In genomic region chr17:44557199-44558111, GRCm38 (mm10) we compare ENCODE assay signal across 22 mouse cellular contexts.
DNase-seq lines count a peak whose midpoint lies in the region; ATAC-seq and TF ChIP-seq lines count a peak whose summit lies in the region.
"Had no signal": no experiment of that assay in that cellular context is flagged by ENCODE, and none has a peak within 500 bp of the region (broad histone marks: within the 10 kb centered on the region; RNA-seq: fewer than 3 reads in every experiment).

No protein-coding gene starts in this region.

- no peaks in the 10 kb centered on the region; the same call in 1 of the 2 replicates for H3K9me3 ChIP-seq in kidney, embryonic 14.5 days (ENCODE audit: control insufficient read depth, low read length)
- no peaks in the 10 kb centered on the region for H3K9me3 ChIP-seq in midbrain, embryonic 13.5 days
- no peaks in the 10 kb centered on the region for H3K9me3 ChIP-seq in forebrain, embryonic 12.5 days
- H3K9me3 ChIP-seq: embryonic facial prominence, embryonic 12.5 days; forebrain, embryonic 15.5 days; hindbrain, embryonic 13.5 days; limb, embryonic 15.5 days; liver, embryonic 15.5 days; megakaryocyte, embryonic 14.5 days; neural tube, embryonic 12.5 days had no signal

- DNase-seq in kidney, adult 2 months: peak; percentile 10
- DNase-seq in CD4-positive, CD25-positive, alpha-beta regulatory T cell, adult 2 months (ENCODE audit: low read depth, low spot score): peak; percentile 25
- DNase-seq: adrenal gland, adult 2 months; cerebellum, adult 9-10 months; gastrocnemius, postnatal 36 days; layer of hippocampus, postnatal 36 days had no signal

- WGBS in kidney, adult 2 months: 80% methylated on average over 16 of the region's 16 CpGs
- WGBS in kidney, embryonic 14.5 days: 73% methylated on average over 16 of the region's 16 CpGs
- WGBS in midbrain, embryonic 13.5 days: 90% methylated on average over 16 of the region's 16 CpGs
- 92% methylated on average over 16 of the region's 16 CpGs for WGBS in forebrain, embryonic 12.5 days

- H3K4me2 ChIP-seq in kidney, embryonic 14.5 days (replicated peaks; ENCODE audit: low read depth, low read length): no peak overlapping the region
- H3K4me2 ChIP-seq in midbrain, embryonic 13.5 days (replicated peaks): no peak overlapping the region
- H3K4me2 ChIP-seq in forebrain, embryonic 12.5 days: no peak overlapping the region
- H3K4me2 ChIP-seq: embryonic facial prominence, embryonic 12.5 days; forebrain, embryonic 15.5 days; hindbrain, embryonic 13.5 days; limb, embryonic 15.5 days; liver, embryonic 15.5 days; neural tube, embryonic 12.5 days had no signal

- no peaks in the 10 kb centered on the region for H3K36me3 ChIP-seq in kidney, adult 2 months (ENCODE audit: control insufficient read depth, insufficient read depth, low read length)
- no peaks in the 10 kb centered on the region for H3K36me3 ChIP-seq in kidney, embryonic 14.5 days (ENCODE audit: control insufficient read depth, insufficient read depth, low read length)
- no peaks in the 10 kb centered on the region for H3K36me3 ChIP-seq in midbrain, embryonic 13.5 days
- H3K36me3 ChIP-seq in forebrain, embryonic 12.5 days (replicated peaks): no peaks in the 10 kb centered on the region
- H3K36me3 ChIP-seq: embryonic facial prominence, embryonic 12.5 days; forebrain, embryonic 15.5 days; hindbrain, embryonic 13.5 days; limb, embryonic 15.5 days; liver, embryonic 15.5 days; neural tube, embryonic 12.5 days had no signal

- no peak for ATAC-seq in kidney, embryonic 14.5 days (ENCODE audit: low FRiP score, low TSS enrichment)
- ATAC-seq in inflammation-experienced regulatory T-cells, adult 6 months: peak; percentile 54
- peak; percentile 35; the same call in 1 of the 2 replicates for ATAC-seq in megakaryocyte, adult 5-6 weeks (ENCODE audit: poor library complexity, severe bottlenecking)
- no peak for ATAC-seq in midbrain, embryonic 13.5 days
- ATAC-seq in forebrain, embryonic 12.5 days (ENCODE audit: low FRiP score): no peak
- ATAC-seq: forebrain, embryonic 15.5 days; intestine, embryonic 16.5 days had no signal

- no peaks in the 10 kb centered on the region for H3K4me1 ChIP-seq in kidney, adult 2 months (ENCODE audit: control insufficient read depth, insufficient read depth, low read length)
- no peaks in the 10 kb centered on the region for H3K4me1 ChIP-seq in kidney, embryonic 14.5 days (ENCODE audit: control insufficient read depth, insufficient read depth, low read length)
- H3K4me1 ChIP-seq in midbrain, embryonic 13.5 days (replicated peaks): no peaks in the 10 kb centered on the region
- no peaks in the 10 kb centered on the region for H3K4me1 ChIP-seq in forebrain, embryonic 12.5 days
- H3K4me1 ChIP-seq: forebrain, embryonic 15.5 days; hindbrain, embryonic 13.5 days; liver, embryonic 15.5 days; megakaryocyte, embryonic 14.5 days; neural tube, embryonic 12.5 days had no signal

- no peak for TF ChIP-seq CTCF in kidney, adult 2 months (conservative IDR thresholded peaks at IDR 0.05; ENCODE audit: insufficient read depth, insufficient read length, low read depth, low read length)

- H3K27ac ChIP-seq in kidney, adult 2 months (ENCODE audit: insufficient read depth, low read depth, low read length): no peak overlapping the region
- no peak overlapping the region for H3K27ac ChIP-seq in kidney, embryonic 14.5 days (ENCODE audit: low read depth, low read length)
- no peak overlapping the region for H3K27ac ChIP-seq in midbrain, embryonic 13.5 days
- no peak overlapping the region for H3K27ac ChIP-seq in forebrain, embryonic 12.5 days
- H3K27ac ChIP-seq: embryonic facial prominence, embryonic 12.5 days; forebrain, embryonic 15.5 days; hindbrain, embryonic 13.5 days; kidney, postnatal 0 days; limb, embryonic 15.5 days; liver, embryonic 15.5 days; neural tube, embryonic 12.5 days; stomach, postnatal 0 days had no signal

- H3K4me3 ChIP-seq in kidney, adult 2 months (ENCODE audit: insufficient read depth, low read depth, low read length): no peak overlapping the region
- no peak overlapping the region for H3K4me3 ChIP-seq in kidney, embryonic 14.5 days (ENCODE audit: low read length)
- H3K4me3 ChIP-seq in midbrain, embryonic 13.5 days (replicated peaks): no peak overlapping the region
- no peak overlapping the region for H3K4me3 ChIP-seq in forebrain, embryonic 12.5 days (replicated peaks)
- H3K4me3 ChIP-seq: embryonic facial prominence, embryonic 12.5 days; erythroblast, embryonic 14.5 days; forebrain, embryonic 15.5 days; hindbrain, embryonic 13.5 days; limb, embryonic 15.5 days; liver, embryonic 15.5 days; megakaryocyte, embryonic 14.5 days; neural tube, embryonic 12.5 days had no signal

- no peak for TF ChIP-seq POLR2A in kidney, adult 2 months (IDR thresholded peaks at IDR 0.05; ENCODE audit: low read depth, low read length)

- no peak overlapping the region for H3K9ac ChIP-seq in kidney, embryonic 14.5 days (ENCODE audit: low read depth, low read length)
- H3K9ac ChIP-seq in midbrain, embryonic 13.5 days (replicated peaks): no peak overlapping the region
- H3K9ac ChIP-seq in forebrain, embryonic 12.5 days: no peak overlapping the region
- H3K9ac ChIP-seq: embryonic facial prominence, embryonic 12.5 days; forebrain, embryonic 15.5 days; hindbrain, embryonic 13.5 days; limb, embryonic 15.5 days; liver, embryonic 15.5 days; neural tube, embryonic 12.5 days had no signal

- no peaks in the 10 kb centered on the region for H3K27me3 ChIP-seq in kidney, adult 2 months (replicated peaks; ENCODE audit: control insufficient read depth, insufficient read depth, low read length)
- H3K27me3 ChIP-seq in kidney, embryonic 14.5 days (ENCODE audit: control insufficient read depth, insufficient read depth, low read length): peaks cover 6% of the 10 kb centered on the region; the same call in 1 of the 2 replicates
- no peaks in the 10 kb centered on the region for H3K27me3 ChIP-seq in midbrain, embryonic 13.5 days
- no peaks in the 10 kb centered on the region for H3K27me3 ChIP-seq in forebrain, embryonic 12.5 days
- H3K27me3 ChIP-seq: embryonic facial prominence, embryonic 12.5 days; forebrain, embryonic 15.5 days; hindbrain, embryonic 13.5 days; liver, embryonic 15.5 days; neural tube, embryonic 12.5 days had no signal

Comparison
In these comparisons a context has a peak if more than half of its experiments do, and no peak if none do; other contexts are left out.
1. ATAC-seq: peak in inflammation-experienced regulatory T-cells, adult 6 months (single experiment) and megakaryocyte, adult 5-6 weeks (single experiment); none in kidney, embryonic 14.5 days (single experiment), midbrain, embryonic 13.5 days (single experiment) and forebrain, embryonic 12.5 days (single experiment).